Mouse (Mus musculus): ENCODE results near the gene Rcsd1. TPM values are rescaled to one million over a fixed set of nuclear protein-coding genes. Genes with fewer than 3 reads are reported as not detected.
A peak's percentile ranks its signal among the peaks of the same experiment; 100 is the strongest.

Rcsd1 gene
- polyA plus RNA-seq, 1 experiment, result 15.6 TPM

GRCm38 (mm10) chr1:165717711-165718542, 8.4 kb upstream of the Rcsd1 start:
- Histone ChIP-seq H3K27ac (ENCODE audit: insufficient read depth, low read depth, low read length) (peak overlapping the region; percentile 90), H3K4me1 (ENCODE audit: control insufficient read depth, insufficient read depth, low read length) (peaks cover 5% of the 10 kb centered on the region; the same call in 1 of the 2 replicates), H3K4me3 (ENCODE audit: insufficient read depth, low read depth, low read length) (no peak overlapping the region), H3K27me3 (replicated peaks; ENCODE audit: control insufficient read depth, insufficient read depth, low read length) (no peaks in the 10 kb centered on the region), H3K36me3 (ENCODE audit: control insufficient read depth, insufficient read depth, low read length) (no peaks in the 10 kb centered on the region)
- TF ChIP-seq POLR2A (IDR thresholded peaks at IDR 0.05; ENCODE audit: low read depth, low read length) (no peak), CTCF (conservative IDR thresholded peaks at IDR 0.05; ENCODE audit: insufficient read depth, insufficient read length, low read depth, low read length) (no peak)
- WGBS, result 27% methylated on average over 11 of the region's 11 CpGs
- DNase-seq, result peak; percentile 86

GRCm38 (mm10) chr1:165716426-165716825, 6.9 kb upstream of the Rcsd1 start:
- peaks cover 5% of the 10 kb centered on the region; the same call in 1 of the 2 replicates for H3K4me1 ChIP-seq (ENCODE audit: control insufficient read depth, insufficient read depth, low read length)
- H3K27ac ChIP-seq (ENCODE audit: insufficient read depth, low read depth, low read length), result no peak overlapping the region
- no peak for TF ChIP-seq CTCF (conservative IDR thresholded peaks at IDR 0.05; ENCODE audit: insufficient read depth, insufficient read length, low read depth, low read length)
- no peaks in the 10 kb centered on the region for H3K27me3 ChIP-seq (replicated peaks; ENCODE audit: control insufficient read depth, insufficient read depth, low read length)
- no peaks in the 10 kb centered on the region for H3K36me3 ChIP-seq (ENCODE audit: control insufficient read depth, insufficient read depth, low read length)
- WGBS, result 89% methylated on average over 4 of the region's 4 CpGs
- H3K4me3 ChIP-seq (ENCODE audit: insufficient read depth, low read depth, low read length), result no peak overlapping the region
- DNase-seq, result no peak

- WGBS, result 80% methylated on average over 5 of the region's 5 CpGs
- Histone ChIP-seq H3K4me3 (ENCODE audit: insufficient read depth, low read depth, low read length) (no peak overlapping the region), H3K36me3 (ENCODE audit: control insufficient read depth, insufficient read depth, low read length) (no peaks in the 10 kb centered on the region), H3K4me1 (ENCODE audit: control insufficient read depth, insufficient read depth, low read length) (peaks cover 8% of the 10 kb centered on the region), H3K27ac (ENCODE audit: insufficient read depth, low read depth, low read length) (no peak overlapping the region), H3K27me3 (replicated peaks; ENCODE audit: control insufficient read depth, insufficient read depth, low read length) (no peaks in the 10 kb centered on the region)
- DNase-seq, result no peak
- no peak for TF ChIP-seq CTCF (conservative IDR thresholded peaks at IDR 0.05; ENCODE audit: insufficient read depth, insufficient read length, low read depth, low read length)
- no peak for TF ChIP-seq POLR2A (IDR thresholded peaks at IDR 0.05; ENCODE audit: low read depth, low read length)
These were observed 4.2 kb upstream of the Rcsd1 start for GRCm38 (mm10) chr1:165713798-165714197.

- H3K4me3 ChIP-seq (ENCODE audit: insufficient read depth, low read depth, low read length), result no peak overlapping the region
- WGBS, result 95% methylated on average over 5 of the region's 5 CpGs
- DNase-seq, result no peak
- peaks cover 5% of the 10 kb centered on the region; the same call in 1 of the 2 replicates for H3K4me1 ChIP-seq (ENCODE audit: control insufficient read depth, insufficient read depth, low read length)
- no peak for TF ChIP-seq POLR2A (IDR thresholded peaks at IDR 0.05; ENCODE audit: low read depth, low read length)
- TF ChIP-seq CTCF (conservative IDR thresholded peaks at IDR 0.05; ENCODE audit: insufficient read depth, insufficient read length, low read depth, low read length), result no peak
- H3K27ac ChIP-seq (ENCODE audit: insufficient read depth, low read depth, low read length), result no peak overlapping the region
- no peaks in the 10 kb centered on the region for H3K36me3 ChIP-seq (ENCODE audit: control insufficient read depth, insufficient read depth, low read length)
- no peaks in the 10 kb centered on the region for H3K27me3 ChIP-seq (replicated peaks; ENCODE audit: control insufficient read depth, insufficient read depth, low read length)
These were observed 2.4 kb upstream of the Rcsd1 start for GRCm38 (mm10) chr1:165711914-165712313.

GRCm38 (mm10) chr1:165708686-165709380, 724 bp downstream of the Rcsd1 start:
- DNase-seq, result no peak
- H3K4me1 ChIP-seq (ENCODE audit: control insufficient read depth, insufficient read depth, low read length), result peaks cover 5% of the 10 kb centered on the region; the same call in 1 of the 2 replicates
- 50% methylated on average over 9 of the region's 9 CpGs for WGBS
- H3K36me3 ChIP-seq (ENCODE audit: control insufficient read depth, insufficient read depth, low read length), result no peaks in the 10 kb centered on the region
- no peaks in the 10 kb centered on the region for H3K27me3 ChIP-seq (replicated peaks; ENCODE audit: control insufficient read depth, insufficient read depth, low read length)
- TF ChIP-seq CTCF (conservative IDR thresholded peaks at IDR 0.05; ENCODE audit: insufficient read depth, insufficient read length, low read depth, low read length) (no peak), POLR2A (IDR thresholded peaks at IDR 0.05; ENCODE audit: low read depth, low read length) (no peak)
- peak overlapping the region; percentile 87 for H3K27ac ChIP-seq (ENCODE audit: insufficient read depth, low read depth, low read length)
- H3K4me3 ChIP-seq (ENCODE audit: insufficient read depth, low read depth, low read length), result peak overlapping the region; percentile 82

- peak overlapping the region; percentile 87 for H3K27ac ChIP-seq (ENCODE audit: insufficient read depth, low read depth, low read length)
- no peaks in the 10 kb centered on the region for H3K36me3 ChIP-seq (ENCODE audit: control insufficient read depth, insufficient read depth, low read length)
- H3K4me3 ChIP-seq (ENCODE audit: insufficient read depth, low read depth, low read length), result peak overlapping the region; percentile 82
- H3K4me1 ChIP-seq (ENCODE audit: control insufficient read depth, insufficient read depth, low read length), result peaks cover 5% of the 10 kb centered on the region; the same call in 1 of the 2 replicates
- WGBS, result 2% methylated on average over 45 of the region's 47 CpGs
- TF ChIP-seq CTCF (conservative IDR thresholded peaks at IDR 0.05; ENCODE audit: insufficient read depth, insufficient read length, low read depth, low read length), result no peak
- no peak for TF ChIP-seq POLR2A (IDR thresholded peaks at IDR 0.05; ENCODE audit: low read depth, low read length)
- H3K27me3 ChIP-seq (replicated peaks; ENCODE audit: control insufficient read depth, insufficient read depth, low read length), result no peaks in the 10 kb centered on the region
- DNase-seq, result peak; percentile 79
These were observed 1.8 kb downstream of the Rcsd1 start for GRCm38 (mm10) chr1:165707640-165708322.
